Mouse (Mus musculus): ENCODE results near the gene Sphk2.

The Sphk2 gene

DNA sequence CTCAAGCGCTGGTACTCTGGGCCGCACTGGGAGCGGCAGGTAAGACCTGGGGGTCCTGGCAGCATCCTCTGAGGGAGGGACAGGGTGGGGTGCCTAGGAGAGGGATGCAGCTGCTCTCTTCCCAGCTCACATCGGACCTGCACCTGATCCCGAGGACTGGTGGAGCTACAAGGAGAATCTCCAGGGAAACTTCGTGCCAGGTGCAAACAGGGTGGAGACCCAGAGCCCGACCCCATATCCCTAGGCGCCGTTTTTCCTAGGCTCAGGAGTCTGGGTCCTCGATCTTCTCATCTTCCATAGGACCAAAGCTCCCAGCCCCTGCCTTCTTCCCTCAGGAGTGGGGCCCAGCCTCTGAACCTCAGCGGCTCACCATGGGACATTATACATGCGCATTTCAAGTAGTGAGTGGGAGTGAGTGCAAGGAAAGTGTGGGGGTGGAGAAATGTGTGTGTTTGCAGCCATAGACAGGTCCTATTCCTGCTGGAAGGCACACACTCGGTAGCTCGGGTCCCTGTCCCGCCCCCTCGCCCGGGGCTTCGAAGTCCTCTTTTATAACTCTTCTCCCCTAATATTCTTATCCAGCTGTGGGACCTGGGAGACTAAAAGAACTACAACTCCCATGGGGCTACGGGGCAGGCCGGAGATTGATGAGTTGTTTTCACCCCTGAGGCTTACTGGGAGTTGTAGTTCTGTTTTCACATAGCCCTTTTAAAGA lies 17.3 kb downstream of the Sphk2 start:
- Histone ChIP-seq H3K36me3 (ENCODE audit: control insufficient read depth, insufficient read depth, low read length, poor library complexity, severe bottlenecking) (no peaks in the 10 kb centered on the region), H3K27me3 (ENCODE audit: control insufficient read depth, insufficient read depth, low read length, poor library complexity, severe bottlenecking) (no peaks in the 10 kb centered on the region)
- DNase-seq (ENCODE audit: low read depth, low spot score), result peak; percentile 78

DNA sequence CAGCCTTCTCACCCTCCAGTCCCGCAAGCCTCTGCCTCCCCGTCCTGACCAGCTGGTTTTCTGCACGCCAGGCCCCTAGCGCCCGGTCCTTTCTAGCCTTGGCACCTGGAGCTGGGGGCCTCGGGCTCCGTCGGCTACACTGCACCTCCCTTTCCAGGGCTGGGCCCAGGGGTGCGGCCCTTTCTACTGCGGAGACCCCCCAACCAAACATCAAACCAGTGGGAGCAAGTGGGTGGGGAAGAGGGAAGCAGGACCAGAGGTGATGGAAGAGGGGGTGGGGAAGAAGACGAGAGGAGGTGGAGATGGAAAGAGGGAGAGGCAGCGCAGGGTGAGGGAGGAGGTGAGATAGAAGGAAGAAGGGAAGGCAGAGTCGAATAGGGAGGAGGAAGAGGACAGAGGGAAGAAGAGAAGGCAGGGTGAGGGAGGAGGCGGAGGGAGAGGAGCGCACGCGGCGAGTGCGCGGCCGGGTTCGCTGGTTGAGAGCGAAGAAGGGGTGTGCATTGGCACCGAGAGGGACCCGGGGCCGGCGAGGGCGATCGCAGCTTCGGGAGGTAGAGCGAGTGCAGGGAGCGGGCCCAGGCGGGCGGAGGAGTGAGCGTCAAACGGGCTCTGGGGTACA lies 18.2 kb downstream of the Sphk2 start, which contains the start of gene Car11:
Car11 (plus strand) TSS at position 321 of the 619 bp plus-strand sequence.
- Histone ChIP-seq H3K27me3 (ENCODE audit: control insufficient read depth, insufficient read depth, low read length, poor library complexity, severe bottlenecking) (no peaks in the 10 kb centered on the region), H3K36me3 (ENCODE audit: control insufficient read depth, insufficient read depth, low read length, poor library complexity, severe bottlenecking) (no peaks in the 10 kb centered on the region)
- DNase-seq (ENCODE audit: low read depth, low spot score), result no peak

DNA sequence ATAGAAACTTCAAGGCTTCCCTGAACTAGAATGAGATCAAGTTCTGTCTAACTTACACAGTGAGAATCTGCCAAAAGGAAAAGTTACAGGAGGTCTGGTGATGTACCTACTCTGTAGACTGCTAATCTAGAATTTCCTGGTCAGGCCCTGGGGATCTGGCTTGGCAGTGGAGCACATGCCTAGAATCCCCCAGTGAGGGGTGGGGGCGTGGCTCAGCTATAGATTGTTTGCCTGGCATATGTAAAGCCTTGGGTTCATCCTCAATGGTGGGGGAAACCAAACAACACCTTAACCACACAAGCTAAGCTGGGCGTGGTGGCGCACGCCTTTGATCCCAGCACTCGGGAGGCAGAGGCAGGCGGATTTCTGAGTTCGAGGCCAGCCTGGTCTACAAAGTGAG lies 19.9 kb downstream of the Sphk2 start:
- Histone ChIP-seq H3K36me3 (ENCODE audit: control insufficient read depth, insufficient read depth, low read length, poor library complexity, severe bottlenecking) (no peaks in the 10 kb centered on the region), H3K27me3 (ENCODE audit: control insufficient read depth, insufficient read depth, low read length, poor library complexity, severe bottlenecking) (no peaks in the 10 kb centered on the region)
- DNase-seq (ENCODE audit: low read depth, low spot score), result no peak

DNA sequence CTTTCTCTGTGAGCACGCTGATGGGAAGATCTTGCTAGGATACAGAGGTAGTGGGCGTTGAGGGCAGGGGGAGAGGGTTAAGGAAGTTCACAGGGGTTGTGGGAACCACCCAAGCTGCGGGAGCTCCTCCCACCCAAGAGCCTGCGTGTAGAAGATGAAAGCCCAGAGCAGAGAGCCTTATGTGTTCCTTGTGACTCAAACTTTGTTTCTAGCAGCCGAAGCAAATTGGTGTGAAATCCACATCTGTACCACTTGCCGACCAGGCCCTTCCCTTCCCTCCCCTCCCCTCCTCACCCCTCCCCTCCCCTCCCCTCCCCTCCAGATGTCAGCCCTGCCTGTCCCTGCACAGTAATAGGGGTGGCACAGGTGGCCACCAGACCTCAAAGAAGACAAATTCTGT lies 22.7 kb downstream of the Sphk2 start:
- Histone ChIP-seq H3K36me3 (ENCODE audit: control insufficient read depth, insufficient read depth, low read length, poor library complexity, severe bottlenecking) (no peaks in the 10 kb centered on the region), H3K27me3 (ENCODE audit: control insufficient read depth, insufficient read depth, low read length, poor library complexity, severe bottlenecking) (no peaks in the 10 kb centered on the region)
- DNase-seq (ENCODE audit: low read depth, low spot score), result no peak

DNA sequence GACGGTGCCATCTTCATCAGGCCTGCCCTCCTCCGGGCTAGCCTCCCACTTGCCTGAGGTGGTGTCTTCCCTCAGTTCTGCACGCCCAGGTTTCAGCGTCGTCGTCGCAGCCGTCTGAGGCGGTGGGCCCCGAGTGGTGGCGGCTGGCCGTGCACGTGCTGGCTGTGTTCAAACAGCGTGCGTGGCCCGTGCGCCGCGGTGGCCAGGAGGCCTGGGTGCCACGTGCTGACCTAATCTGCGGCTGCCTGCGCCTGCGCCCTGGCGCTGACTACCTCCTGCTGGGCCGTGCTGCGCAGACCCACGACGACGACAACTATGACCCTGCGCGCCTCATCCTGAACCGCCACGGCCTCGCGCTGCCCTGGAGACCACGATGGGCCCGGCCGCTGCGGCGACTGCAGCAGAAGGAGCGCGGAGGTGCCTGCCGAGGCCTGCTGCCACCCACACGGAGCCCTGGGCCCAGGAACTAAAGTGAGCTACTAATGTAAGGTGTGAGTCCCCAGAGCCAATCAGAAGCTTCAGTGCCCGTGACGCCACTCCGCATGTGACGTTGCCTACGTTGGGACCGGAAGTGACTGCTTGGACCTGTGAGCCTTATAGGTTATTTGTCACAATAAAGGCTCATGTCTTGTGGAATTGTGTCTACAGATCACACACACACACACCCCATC lies 23.7 kb downstream of the Sphk2 start, which contains the start of gene Sec1:
Sec1 (minus strand) TSS at position 482 of the 671 bp plus-strand sequence.
- Histone ChIP-seq H3K36me3 (ENCODE audit: control insufficient read depth, insufficient read depth, low read length, poor library complexity, severe bottlenecking) (no peaks in the 10 kb centered on the region), H3K27me3 (ENCODE audit: control insufficient read depth, insufficient read depth, low read length, poor library complexity, severe bottlenecking) (no peaks in the 10 kb centered on the region)
- DNase-seq (ENCODE audit: low read depth, low spot score), result no peak

DNA sequence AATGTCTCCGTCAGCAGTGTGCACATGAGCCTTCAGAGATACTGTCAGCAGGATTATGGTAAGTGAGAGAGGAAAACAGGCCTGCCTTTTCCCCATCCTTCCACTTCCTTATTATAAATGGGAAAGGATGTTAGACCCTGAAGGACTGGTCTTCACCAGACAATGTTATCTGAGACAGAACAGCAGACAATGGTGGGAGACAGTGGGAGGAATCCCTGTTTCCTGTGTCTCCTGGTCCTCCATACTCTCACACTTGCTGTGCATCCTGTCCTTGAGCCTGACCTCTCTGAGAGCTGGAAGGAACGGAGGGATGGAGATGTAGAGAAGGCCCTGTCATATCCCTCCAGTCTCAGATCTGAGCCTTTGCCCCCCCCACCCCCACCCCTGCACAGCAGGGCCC lies 25.4 kb downstream of the Sphk2 start:
- Histone ChIP-seq H3K27me3 (ENCODE audit: control insufficient read depth, insufficient read depth, low read length, poor library complexity, severe bottlenecking) (no peaks in the 10 kb centered on the region), H3K36me3 (ENCODE audit: control insufficient read depth, insufficient read depth, low read length, poor library complexity, severe bottlenecking) (no peaks in the 10 kb centered on the region)
- DNase-seq (ENCODE audit: low read depth, low spot score), result no peak

DNA sequence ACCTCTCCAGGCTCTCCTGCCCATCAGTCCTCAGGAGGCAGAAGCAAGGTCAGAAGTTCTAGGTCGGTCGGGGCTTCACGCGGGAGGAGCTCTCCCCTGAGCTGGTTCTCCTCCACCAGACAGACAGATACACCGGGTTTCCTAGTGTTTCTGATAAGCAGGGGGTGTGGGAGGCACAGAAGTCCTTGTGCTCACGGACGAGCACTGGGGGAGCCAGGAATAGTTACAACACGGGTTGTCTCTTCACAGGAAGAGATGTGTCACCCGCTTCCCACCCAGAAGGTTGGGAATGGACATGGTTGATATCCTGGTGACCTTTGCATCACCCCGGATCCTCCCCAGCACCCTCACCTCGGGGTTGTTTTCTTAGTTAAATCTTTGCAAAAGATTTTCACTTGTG lies 28.0 kb downstream of the Sphk2 start:
- DNase-seq (ENCODE audit: low read depth, low spot score), result no peak
- Histone ChIP-seq H3K36me3 (ENCODE audit: control insufficient read depth, insufficient read depth, low read length, poor library complexity, severe bottlenecking) (no peaks in the 10 kb centered on the region), H3K27me3 (ENCODE audit: control insufficient read depth, insufficient read depth, low read length, poor library complexity, severe bottlenecking) (no peaks in the 10 kb centered on the region)

DNA sequence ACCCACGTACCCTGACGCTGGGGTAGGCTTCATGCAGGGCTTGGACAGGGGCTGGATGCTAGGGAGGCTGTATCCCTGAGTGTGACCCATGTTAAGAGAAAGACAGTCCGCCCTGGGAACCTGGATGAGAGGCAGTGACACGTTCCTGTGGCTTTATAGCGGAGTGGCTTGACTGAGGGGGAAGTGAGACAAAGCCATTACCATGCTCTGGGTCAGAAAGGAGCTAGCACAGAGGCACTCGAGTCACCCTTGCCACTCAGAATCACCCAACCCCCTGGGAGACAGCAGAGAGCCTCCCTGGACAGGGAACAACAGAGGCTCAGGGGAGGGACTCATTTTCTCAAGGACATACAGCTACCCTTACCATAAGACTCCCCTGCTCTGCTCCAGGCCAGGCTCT lies 28.7 kb downstream of the Sphk2 start:
- no peaks in the 10 kb centered on the region for H3K27me3 ChIP-seq (ENCODE audit: control insufficient read depth, insufficient read depth, low read length, poor library complexity, severe bottlenecking)
- no peak for DNase-seq (ENCODE audit: low read depth, low spot score)
- H3K36me3 ChIP-seq (ENCODE audit: control insufficient read depth, insufficient read depth, low read length, poor library complexity, severe bottlenecking), result no peaks in the 10 kb centered on the region

DNA sequence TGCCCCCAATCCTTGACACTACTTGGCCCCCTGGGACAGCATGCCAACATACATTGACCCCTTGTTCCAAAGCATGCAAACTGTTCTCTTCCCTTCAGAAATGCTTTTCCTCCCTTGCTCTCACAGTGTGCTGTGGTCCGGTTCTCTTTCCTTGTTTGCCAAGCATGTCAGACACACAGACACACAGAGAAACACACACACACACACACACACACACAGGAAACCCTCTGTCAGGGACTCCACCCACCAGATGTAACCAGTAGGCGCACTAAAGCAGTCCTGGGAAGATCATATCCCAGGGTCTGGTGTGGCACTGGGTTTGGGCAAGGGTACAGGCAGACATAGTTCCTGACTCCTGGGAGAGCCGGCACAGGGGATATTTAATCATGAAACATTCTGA lies 31.0 kb downstream of the Sphk2 start:
- DNase-seq (ENCODE audit: low read depth, low spot score), result no peak
- Histone ChIP-seq H3K36me3 (ENCODE audit: control insufficient read depth, insufficient read depth, low read length, poor library complexity, severe bottlenecking) (no peaks in the 10 kb centered on the region), H3K27me3 (ENCODE audit: control insufficient read depth, insufficient read depth, low read length, poor library complexity, severe bottlenecking) (no peaks in the 10 kb centered on the region)

DNA sequence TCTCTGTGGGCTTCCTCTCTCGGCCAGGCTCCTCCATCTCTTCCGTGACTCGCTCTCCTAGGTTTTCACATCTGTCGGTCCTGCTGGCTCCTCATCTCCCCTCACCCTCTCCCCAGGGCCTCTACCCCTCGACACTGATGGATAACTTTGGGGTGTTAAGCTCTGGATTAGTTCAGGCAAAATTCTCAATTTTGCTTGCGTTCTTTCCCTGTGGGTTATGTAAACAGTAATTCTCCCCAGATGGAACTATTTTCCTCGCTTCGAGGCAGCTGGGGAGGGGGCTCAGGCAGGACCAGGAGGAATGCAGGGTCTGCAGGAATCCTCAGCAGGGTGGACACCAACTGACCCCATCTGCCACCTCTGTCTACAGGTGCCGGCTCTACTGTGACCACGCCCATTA lies 32.0 kb downstream of the Sphk2 start:
- no peaks in the 10 kb centered on the region for H3K27me3 ChIP-seq (ENCODE audit: control insufficient read depth, insufficient read depth, low read length, poor library complexity, severe bottlenecking)
- no peak for DNase-seq (ENCODE audit: low read depth, low spot score)
- H3K36me3 ChIP-seq (ENCODE audit: control insufficient read depth, insufficient read depth, low read length, poor library complexity, severe bottlenecking), result no peaks in the 10 kb centered on the region

DNA sequence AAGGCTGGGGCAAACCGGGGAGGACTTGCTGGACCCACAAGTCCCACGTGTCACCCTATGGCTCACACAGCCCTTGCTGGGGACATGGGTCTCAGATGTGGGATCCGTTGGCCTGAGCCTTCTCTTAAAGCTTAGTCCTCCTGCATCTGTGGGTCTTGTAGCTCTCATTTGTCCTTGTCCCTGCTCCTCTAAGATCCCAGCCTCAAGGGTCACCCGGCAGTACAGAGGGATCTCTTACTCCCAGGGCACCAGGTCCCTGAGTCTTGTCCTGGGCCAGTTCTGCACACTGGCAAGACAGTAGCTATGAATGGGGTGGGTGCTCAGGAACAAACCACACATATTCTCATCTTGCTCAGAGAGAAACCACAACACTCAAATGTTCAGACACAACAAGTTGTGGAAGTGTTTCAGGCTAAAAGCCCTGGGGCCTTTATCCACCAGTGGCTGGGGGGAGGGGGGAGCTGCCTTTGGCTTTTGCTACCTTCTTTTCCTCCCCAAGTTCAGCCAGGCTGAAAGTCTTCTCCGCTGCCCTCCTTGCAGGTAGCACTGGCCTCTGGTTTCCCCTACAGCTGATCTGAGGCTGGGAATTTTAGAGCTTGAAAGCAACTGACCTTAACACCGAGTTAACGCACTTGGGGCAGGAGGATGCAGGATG lies 34.3 kb downstream of the Sphk2 start, which contains the start of gene Ntn5:
Ntn5 (plus strand) TSS at position 627 of the 655 bp plus-strand sequence.
- H3K27me3 ChIP-seq (ENCODE audit: control insufficient read depth, insufficient read depth, low read length, poor library complexity, severe bottlenecking), result no peaks in the 10 kb centered on the region
- DNase-seq (ENCODE audit: low read depth, low spot score), result no peak
- no peaks in the 10 kb centered on the region for H3K36me3 ChIP-seq (ENCODE audit: control insufficient read depth, insufficient read depth, low read length, poor library complexity, severe bottlenecking)

DNA sequence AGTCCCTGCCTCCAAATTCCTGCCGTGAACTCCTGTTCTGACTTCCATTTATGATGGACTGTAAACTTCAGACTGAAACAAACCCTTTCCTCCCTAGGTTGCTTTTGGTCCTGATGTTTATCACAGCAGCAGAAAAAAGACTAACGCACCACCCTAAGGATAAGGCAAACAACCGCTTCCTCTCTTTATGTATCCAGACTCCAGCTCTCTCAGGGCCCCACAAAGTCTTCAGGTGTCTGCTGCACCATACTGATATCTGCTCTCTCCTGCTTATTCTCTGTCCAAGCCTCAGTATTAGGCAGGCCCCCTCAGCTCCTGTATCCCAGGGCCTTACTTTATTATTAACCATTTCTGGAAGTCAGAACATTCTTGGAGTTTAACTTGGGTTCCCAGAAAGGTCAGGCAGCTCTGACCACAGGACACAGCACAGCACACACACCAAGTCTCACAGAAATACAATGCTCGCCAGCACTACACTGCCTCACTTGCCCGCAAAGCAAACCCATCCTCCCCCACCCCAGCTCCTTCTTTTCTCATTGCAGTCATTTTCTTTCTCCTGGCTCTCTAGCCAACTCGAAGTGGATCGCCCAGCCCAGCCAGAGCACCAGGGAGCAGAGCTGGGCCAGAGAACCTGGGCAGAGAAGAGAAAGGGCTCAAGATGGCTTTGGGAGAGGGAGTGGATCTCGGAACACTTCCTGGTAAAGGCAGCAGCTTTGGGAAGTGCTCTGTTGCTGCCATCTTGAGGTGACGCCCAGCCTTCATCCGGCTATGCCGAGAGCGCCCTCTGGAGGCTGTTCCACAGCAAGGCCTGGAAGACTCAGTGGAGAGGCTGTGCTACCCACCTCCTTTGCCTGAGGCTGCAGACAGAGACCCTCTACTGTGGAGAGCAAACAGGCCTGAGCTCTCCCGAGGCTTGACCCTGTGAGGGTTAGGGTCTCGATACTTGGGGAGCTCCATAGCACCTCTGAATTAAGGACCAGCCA lies 35.4 kb downstream of the Sphk2 start:
- no peaks in the 10 kb centered on the region for H3K27me3 ChIP-seq (ENCODE audit: control insufficient read depth, insufficient read depth, low read length, poor library complexity, severe bottlenecking)
- no peaks in the 10 kb centered on the region for H3K36me3 ChIP-seq (ENCODE audit: control insufficient read depth, insufficient read depth, low read length, poor library complexity, severe bottlenecking)
- peak; percentile 87 for DNase-seq (ENCODE audit: low read depth, low spot score)

DNA sequence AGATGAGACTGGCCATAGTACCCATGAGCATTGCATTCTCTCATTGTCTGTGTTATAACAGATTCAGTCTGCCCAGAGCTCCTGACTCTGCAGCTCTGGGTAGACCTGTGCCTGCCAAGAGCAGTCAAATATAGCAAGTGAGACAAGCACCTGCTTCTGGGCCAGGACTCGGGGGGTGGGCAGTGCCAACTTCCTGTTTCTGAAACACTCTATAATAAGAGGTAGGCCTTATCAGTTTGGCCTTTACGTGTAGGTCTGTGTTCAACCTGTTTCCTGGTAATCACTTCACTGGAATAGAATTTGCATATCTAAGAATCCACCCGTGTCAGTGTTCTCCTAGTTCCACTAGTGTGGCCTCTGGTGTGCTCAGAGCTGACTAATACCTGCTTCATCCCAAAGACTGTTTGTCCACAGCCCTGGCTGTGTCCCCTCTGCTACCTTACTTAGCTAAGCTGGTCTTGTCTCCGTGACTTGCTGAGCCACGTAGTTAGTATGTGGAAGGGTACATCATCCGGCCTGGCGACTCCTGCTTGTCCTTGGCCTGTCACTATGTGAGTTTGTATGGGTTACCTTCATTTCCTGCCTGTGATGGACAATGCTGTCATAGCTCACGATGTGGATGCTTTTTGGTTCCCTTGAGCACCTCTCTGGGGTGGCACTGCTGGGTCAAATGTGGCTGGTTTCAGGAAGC lies 36.6 kb downstream of the Sphk2 start:
- Histone ChIP-seq H3K36me3 (ENCODE audit: control insufficient read depth, insufficient read depth, low read length, poor library complexity, severe bottlenecking) (no peaks in the 10 kb centered on the region), H3K27me3 (ENCODE audit: control insufficient read depth, insufficient read depth, low read length, poor library complexity, severe bottlenecking) (no peaks in the 10 kb centered on the region)
- peak; percentile 72 for DNase-seq (ENCODE audit: low read depth, low spot score)
